Mouse (Mus musculus): ENCODE results near the gene Polr3b.
A peak's percentile ranks its signal among the peaks of the same experiment; 100 is the strongest.

Gene Polr3b

GRCm38 (mm10) chr10:84730078-84730477 is 108.0 kb downstream of the Polr3b start:
- H3K4me3 ChIP-seq (replicated peaks; ENCODE audit: low read length): no peak overlapping the region
- TF ChIP-seq NANOG (IDR thresholded peaks at IDR 0.05; ENCODE audit: borderline replicate concordance, low read length) (no peak), CTCF (conservative IDR thresholded peaks at IDR 0.05; ENCODE audit: low read length) (peak; percentile 92)
- peaks cover 24% of the 10 kb centered on the region for H3K4me1 ChIP-seq (replicated peaks; ENCODE audit: low read depth, low read length)

GRCm38 (mm10) chr10:84730956-84731355 is 108.9 kb downstream of the Polr3b start:
- peaks cover 18% of the 10 kb centered on the region for H3K36me3 ChIP-seq (ENCODE audit: insufficient read depth, low read length)
- H3K4me3 ChIP-seq (replicated peaks; ENCODE audit: low read length): no peak overlapping the region
- peaks cover 16% of the 10 kb centered on the region for H3K27me3 ChIP-seq (ENCODE audit: insufficient read depth, low read length)
- TF ChIP-seq CTCF (conservative IDR thresholded peaks at IDR 0.05; ENCODE audit: low read length) (no peak), NANOG (IDR thresholded peaks at IDR 0.05; ENCODE audit: borderline replicate concordance, low read length) (no peak), POU5F1 (IDR thresholded peaks at IDR 0.05; ENCODE audit: borderline replicate concordance, low read length) (no peak)
- peaks cover 24% of the 10 kb centered on the region for H3K4me1 ChIP-seq (replicated peaks; ENCODE audit: low read depth, low read length)
- no peaks in the 10 kb centered on the region for H3K9me3 ChIP-seq (ENCODE audit: low read length)

More at GRCm38 (mm10) chr10:84730078-84730477, 108.0 kb downstream of the Polr3b start:
- Histone ChIP-seq H3K9me3 (ENCODE audit: low read length) (no peaks in the 10 kb centered on the region), H3K27me3 (ENCODE audit: insufficient read depth, low read length) (peaks cover 15% of the 10 kb centered on the region), H3K36me3 (ENCODE audit: insufficient read depth, low read length) (peaks cover 27% of the 10 kb centered on the region)

DNA sequence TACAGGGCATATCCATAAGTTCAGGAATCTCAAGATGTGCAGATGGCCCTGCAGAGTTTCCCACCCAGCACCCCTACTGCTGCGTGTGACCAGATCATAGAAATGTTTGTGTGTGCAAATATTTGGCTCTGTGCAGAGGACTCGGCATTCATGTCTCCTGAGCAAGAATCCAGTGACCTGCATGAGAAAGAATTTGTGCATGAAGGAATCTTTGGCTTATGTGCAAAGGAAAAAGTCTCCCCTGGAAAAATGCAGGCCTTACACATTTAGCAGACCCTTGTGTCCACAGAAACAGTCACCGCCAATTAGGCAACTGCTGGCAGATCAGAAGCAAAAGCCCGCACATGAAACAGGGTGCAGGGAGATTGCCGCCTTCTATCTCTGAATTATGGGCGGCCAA is 111.4 kb downstream of the Polr3b start:
- H3K27me3 ChIP-seq (ENCODE audit: insufficient read depth, low read length): peaks cover 20% of the 10 kb centered on the region
- H3K9me3 ChIP-seq (ENCODE audit: low read length): peaks cover 3% of the 10 kb centered on the region; the same call in 1 of the 2 replicates
- no peaks in the 10 kb centered on the region for H3K36me3 ChIP-seq (ENCODE audit: insufficient read depth, low read length)
- H3K4me3 ChIP-seq (replicated peaks; ENCODE audit: low read length): no peak overlapping the region
- peaks cover 10% of the 10 kb centered on the region for H3K4me1 ChIP-seq (replicated peaks; ENCODE audit: low read depth, low read length)
- TF ChIP-seq POU5F1 (IDR thresholded peaks at IDR 0.05; ENCODE audit: borderline replicate concordance, low read length) (no peak), CTCF (conservative IDR thresholded peaks at IDR 0.05; ENCODE audit: low read length) (no peak), NANOG (IDR thresholded peaks at IDR 0.05; ENCODE audit: borderline replicate concordance, low read length) (no peak)

- peaks cover 86% of the 10 kb centered on the region for H3K27me3 ChIP-seq (ENCODE audit: insufficient read depth, low read length)
- H3K4me1 ChIP-seq (replicated peaks; ENCODE audit: low read depth, low read length): peaks cover 66% of the 10 kb centered on the region
- TF ChIP-seq POU5F1 (IDR thresholded peaks at IDR 0.05; ENCODE audit: borderline replicate concordance, low read length) (no peak), NANOG (IDR thresholded peaks at IDR 0.05; ENCODE audit: borderline replicate concordance, low read length) (no peak), CTCF (conservative IDR thresholded peaks at IDR 0.05; ENCODE audit: low read length) (no peak)
- H3K4me3 ChIP-seq (replicated peaks; ENCODE audit: low read length): peak overlapping the region; percentile 71
- 0 out of 2 replicates have a peak, but pooled peaks cover 3% of the 10 kb centered on the region for H3K36me3 ChIP-seq (ENCODE audit: insufficient read depth, low read length)
- H3K9me3 ChIP-seq (ENCODE audit: low read length): peaks cover 15% of the 10 kb centered on the region
Measured at GRCm38 (mm10) chr10:84754851-84755785, 133.0 kb downstream of the Polr3b start.

DNA sequence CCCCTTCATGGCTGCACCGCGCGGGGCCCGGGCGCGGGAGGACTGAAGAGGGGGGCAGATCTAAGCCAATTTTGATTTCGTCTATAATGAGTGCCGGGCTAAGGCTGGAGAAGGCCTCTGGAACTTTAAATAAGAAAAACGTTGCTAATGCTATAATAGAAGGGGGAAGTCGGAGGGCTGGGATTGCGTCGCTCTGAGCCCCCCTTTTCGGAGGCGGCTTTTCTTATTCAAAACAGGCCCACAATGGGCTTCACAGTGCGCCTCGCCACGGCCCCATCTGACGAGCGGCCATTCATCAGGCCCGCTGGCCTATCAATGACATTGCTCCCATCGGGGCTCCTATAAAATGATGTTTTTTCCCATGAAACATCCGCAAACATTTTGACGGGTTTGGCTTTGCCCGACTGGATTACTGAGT is 133.7 kb downstream of the Polr3b start, which contains the start of gene Rfx4:
Rfx4 (plus strand) TSS at position 277 of the 418 bp plus-strand sequence.
- Histone ChIP-seq H3K4me3 (replicated peaks; ENCODE audit: low read length) (peak within 1 kb of the TSS; percentile 71), H3K36me3 (ENCODE audit: insufficient read depth, low read length) (no peaks in the 10 kb centered on the region), H3K27me3 (ENCODE audit: insufficient read depth, low read length) (peaks cover 93% of the 10 kb centered on the region), H3K4me1 (replicated peaks; ENCODE audit: low read depth, low read length) (peaks cover 72% of the 10 kb centered on the region), H3K9me3 (ENCODE audit: low read length) (peaks cover 9% of the 10 kb centered on the region)
- TF ChIP-seq NANOG (IDR thresholded peaks at IDR 0.05; ENCODE audit: borderline replicate concordance, low read length): peak; percentile 27; the same call in 1 of the 2 replicates
- TF ChIP-seq POU5F1 (IDR thresholded peaks at IDR 0.05; ENCODE audit: borderline replicate concordance, low read length): peak; percentile 62; the same call in 1 of the 2 replicates
- no peak for TF ChIP-seq CTCF (conservative IDR thresholded peaks at IDR 0.05; ENCODE audit: low read length)

GRCm38 (mm10) chr10:84756435-84757095 is 134.5 kb downstream of the Polr3b start:
- TF ChIP-seq NANOG (IDR thresholded peaks at IDR 0.05; ENCODE audit: borderline replicate concordance, low read length) (no peak), POU5F1 (IDR thresholded peaks at IDR 0.05; ENCODE audit: borderline replicate concordance, low read length) (no peak), CTCF (conservative IDR thresholded peaks at IDR 0.05; ENCODE audit: low read length) (no peak)
- peaks cover 73% of the 10 kb centered on the region for H3K4me1 ChIP-seq (replicated peaks; ENCODE audit: low read depth, low read length)
- H3K36me3 ChIP-seq (ENCODE audit: insufficient read depth, low read length): no peaks in the 10 kb centered on the region
- peaks cover 96% of the 10 kb centered on the region for H3K27me3 ChIP-seq (ENCODE audit: insufficient read depth, low read length)
- peak overlapping the region; percentile 71 for H3K4me3 ChIP-seq (replicated peaks; ENCODE audit: low read length)
- H3K9me3 ChIP-seq (ENCODE audit: low read length): peaks cover 2% of the 10 kb centered on the region

GRCm38 (mm10) chr10:84757426-84758199 is 135.5 kb downstream of the Polr3b start:
- TF ChIP-seq CTCF (conservative IDR thresholded peaks at IDR 0.05; ENCODE audit: low read length): no peak
- TF ChIP-seq POU5F1 (IDR thresholded peaks at IDR 0.05; ENCODE audit: borderline replicate concordance, low read length): no peak
- no peak for TF ChIP-seq NANOG (IDR thresholded peaks at IDR 0.05; ENCODE audit: borderline replicate concordance, low read length)

GRCm38 (mm10) chr10:84758200-84758468 is 136.0 kb downstream of the Polr3b start:
- Histone ChIP-seq H3K9me3 (ENCODE audit: low read length) (no peaks in the 10 kb centered on the region), H3K4me1 (replicated peaks; ENCODE audit: low read depth, low read length) (peaks cover 65% of the 10 kb centered on the region), H3K36me3 (ENCODE audit: insufficient read depth, low read length) (no peaks in the 10 kb centered on the region), H3K27me3 (ENCODE audit: insufficient read depth, low read length) (peaks cover 96% of the 10 kb centered on the region), H3K4me3 (replicated peaks; ENCODE audit: low read length) (peak overlapping the region; percentile 62; the same call in 1 of the 2 replicates)
- TF ChIP-seq POU5F1 (IDR thresholded peaks at IDR 0.05; ENCODE audit: borderline replicate concordance, low read length): no peak
- no peak for TF ChIP-seq NANOG (IDR thresholded peaks at IDR 0.05; ENCODE audit: borderline replicate concordance, low read length)
- no peak for TF ChIP-seq CTCF (conservative IDR thresholded peaks at IDR 0.05; ENCODE audit: low read length)

More at GRCm38 (mm10) chr10:84757426-84758199, 135.5 kb downstream of the Polr3b start:
- peak overlapping the region; percentile 62; the same call in 1 of the 2 replicates for H3K4me3 ChIP-seq (replicated peaks; ENCODE audit: low read length)
- peaks cover 96% of the 10 kb centered on the region for H3K27me3 ChIP-seq (ENCODE audit: insufficient read depth, low read length)
- H3K36me3 ChIP-seq (ENCODE audit: insufficient read depth, low read length): no peaks in the 10 kb centered on the region
- H3K4me1 ChIP-seq (replicated peaks; ENCODE audit: low read depth, low read length): peaks cover 70% of the 10 kb centered on the region
- H3K9me3 ChIP-seq (ENCODE audit: low read length): no peaks in the 10 kb centered on the region
